Mouse (Mus musculus): Measurements from ENCODE around the gene Dcakd. TPM values are rescaled to one million over a fixed set of nuclear protein-coding genes. Genes with fewer than 3 reads are reported as not detected.

The Dcakd gene
- polyA plus RNA-seq, 1 experiment: 61.1 TPM

DNA sequence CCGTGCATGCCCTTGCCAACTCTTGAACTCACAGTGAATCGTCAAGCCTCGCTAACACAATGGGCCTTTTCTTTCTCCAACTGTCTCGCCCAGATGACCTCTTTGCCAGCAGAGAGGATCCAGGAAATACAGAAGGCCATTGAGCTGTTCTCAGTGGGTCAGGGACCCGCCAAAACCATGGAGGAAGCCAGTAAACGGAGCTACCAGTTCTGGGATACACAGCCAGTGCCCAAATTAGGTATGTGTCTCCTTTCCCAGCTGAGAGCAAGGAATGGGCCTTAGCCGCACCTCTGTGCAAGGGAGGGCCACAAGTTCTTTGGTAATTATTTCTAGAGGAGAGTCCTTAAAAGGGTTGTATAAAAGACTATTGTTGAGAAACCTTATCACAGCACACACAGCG is 18.2 kb upstream of the Dcakd start:
- DNase-seq (ENCODE audit: low read depth): no peak

DNA sequence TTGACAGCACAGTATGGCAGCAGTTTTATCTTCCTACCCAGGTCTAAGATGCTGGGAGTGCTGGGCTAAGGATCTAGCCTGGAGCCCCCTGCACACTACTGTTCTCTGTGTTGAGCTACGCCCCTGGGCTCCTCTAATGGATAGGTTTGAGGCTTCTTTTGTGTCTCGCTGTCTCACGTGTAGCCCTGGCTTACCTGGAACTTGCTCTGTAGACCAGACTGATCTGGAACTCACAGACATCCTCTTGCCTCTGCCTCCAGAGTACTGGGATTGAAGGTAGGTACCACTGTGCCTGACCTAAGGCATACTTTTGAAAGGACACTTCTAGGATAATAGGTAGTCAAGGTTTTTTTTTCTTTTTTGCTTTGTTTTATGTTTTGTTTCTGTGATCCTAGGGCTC is 15.8 kb upstream of the Dcakd start:
- no peak for DNase-seq (ENCODE audit: low read depth)

DNA sequence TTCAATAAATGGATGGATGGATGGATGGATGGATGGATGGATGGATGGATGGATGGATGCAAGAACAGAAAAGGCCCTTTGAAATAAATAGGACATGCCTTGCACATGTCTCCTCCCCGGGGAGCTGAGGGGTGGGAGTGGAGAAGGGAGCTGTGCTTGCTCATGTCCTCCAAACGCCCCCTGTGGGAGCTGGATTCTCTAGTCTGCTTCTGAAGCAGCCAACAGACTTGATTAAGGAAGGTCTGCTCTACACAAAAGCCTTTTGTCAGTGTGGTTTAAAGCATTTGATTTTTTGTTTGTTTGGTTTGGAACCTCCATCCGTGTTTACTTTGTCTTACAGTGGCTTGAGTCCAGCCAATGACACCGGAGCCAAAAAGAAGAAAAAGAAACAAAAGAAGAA is 14.7 kb upstream of the Dcakd start:
- no peak for DNase-seq (ENCODE audit: low read depth)

DNA sequence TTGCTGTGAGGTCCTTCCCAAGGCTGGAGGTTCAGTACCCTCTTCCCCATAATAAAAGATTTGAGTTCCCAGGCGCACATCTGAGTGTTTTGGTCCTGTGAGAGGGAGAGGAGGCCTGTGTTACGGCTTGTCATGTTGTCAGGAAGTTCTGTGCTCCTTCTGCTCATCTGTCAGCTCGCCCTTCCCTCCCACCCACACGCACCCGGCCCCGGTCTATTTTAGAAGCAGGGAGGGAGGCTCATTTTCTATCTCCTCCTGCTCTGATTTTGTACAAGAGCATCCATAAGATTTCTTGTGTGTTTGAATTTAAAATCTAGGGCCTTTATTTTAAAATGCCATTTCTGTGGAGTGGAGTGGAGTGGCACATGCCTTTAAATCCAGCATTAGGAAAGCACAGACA is 9.9 kb upstream of the Dcakd start:
- no peak for DNase-seq (ENCODE audit: low read depth)

DNA sequence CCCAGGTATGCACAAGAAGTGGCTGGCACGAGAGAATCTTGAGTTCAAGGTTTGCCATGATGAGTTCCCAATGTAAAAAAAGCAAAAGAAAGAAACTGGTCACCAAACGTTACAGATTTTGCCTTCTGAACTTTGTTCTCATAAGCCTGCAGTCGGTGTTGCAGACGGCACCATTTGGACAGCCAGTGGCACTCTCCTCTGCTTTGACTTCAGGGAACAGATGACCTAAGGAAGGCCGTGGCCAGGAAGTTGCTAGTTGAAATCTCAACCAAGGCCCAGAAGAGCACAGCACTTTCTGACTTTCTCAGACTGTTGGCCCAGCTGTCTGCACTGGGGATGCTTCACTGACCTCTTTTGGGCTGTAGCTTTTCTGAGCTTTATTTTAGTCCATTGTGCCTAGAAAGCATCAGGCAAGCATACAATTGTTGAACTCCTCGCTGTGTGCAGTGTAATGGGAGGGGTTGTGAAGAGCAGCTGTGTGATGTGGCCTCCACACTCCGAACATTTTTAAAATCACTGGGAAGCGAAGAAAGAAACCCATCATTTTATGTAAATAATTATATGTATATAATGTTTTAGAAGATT is 8.8 kb upstream of the Dcakd start:
- no peak for DNase-seq (ENCODE audit: low read depth)

DNA sequence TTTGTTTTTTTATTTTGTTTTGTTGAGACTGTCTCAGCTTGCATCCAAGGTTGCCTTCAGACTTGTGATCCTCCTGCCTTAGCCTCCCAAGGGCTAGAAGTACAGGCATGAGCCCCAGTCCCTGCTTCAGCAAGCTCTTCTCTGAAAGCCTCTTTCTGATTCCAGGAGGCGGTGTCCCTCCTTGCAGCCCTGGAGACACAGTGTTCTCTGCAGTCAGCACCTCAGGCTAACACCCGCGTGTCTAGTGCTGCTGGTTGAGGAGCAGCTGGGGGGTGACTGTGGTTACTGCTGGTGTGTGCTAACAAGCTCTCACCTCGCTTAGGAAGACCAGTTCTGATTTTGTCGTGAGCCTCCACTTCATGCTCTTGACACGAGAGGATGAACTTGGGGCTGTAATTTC is 6.9 kb upstream of the Dcakd start:
- no peak for DNase-seq (ENCODE audit: low read depth)

DNA sequence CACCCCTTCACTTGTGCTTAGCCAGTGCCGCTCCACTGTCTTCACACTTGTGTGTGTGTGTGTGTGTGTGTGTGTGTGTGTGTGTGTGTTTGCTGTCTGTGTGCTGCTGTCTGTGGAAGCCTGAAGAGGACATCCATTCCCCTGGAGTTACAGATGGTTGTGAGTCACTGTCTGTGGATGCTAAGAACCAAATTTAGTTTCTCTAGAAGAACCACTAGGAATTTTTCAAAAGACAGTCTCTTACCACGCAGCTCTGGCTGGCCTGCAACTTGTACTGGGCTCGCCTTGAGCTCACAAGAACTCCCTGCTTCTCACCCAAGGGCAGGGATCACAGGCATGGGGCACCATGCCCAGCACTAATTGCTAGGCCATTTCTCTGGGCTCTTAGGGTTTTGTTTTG is 4.9 kb upstream of the Dcakd start:
- DNase-seq (ENCODE audit: low read depth): no peak

DNA sequence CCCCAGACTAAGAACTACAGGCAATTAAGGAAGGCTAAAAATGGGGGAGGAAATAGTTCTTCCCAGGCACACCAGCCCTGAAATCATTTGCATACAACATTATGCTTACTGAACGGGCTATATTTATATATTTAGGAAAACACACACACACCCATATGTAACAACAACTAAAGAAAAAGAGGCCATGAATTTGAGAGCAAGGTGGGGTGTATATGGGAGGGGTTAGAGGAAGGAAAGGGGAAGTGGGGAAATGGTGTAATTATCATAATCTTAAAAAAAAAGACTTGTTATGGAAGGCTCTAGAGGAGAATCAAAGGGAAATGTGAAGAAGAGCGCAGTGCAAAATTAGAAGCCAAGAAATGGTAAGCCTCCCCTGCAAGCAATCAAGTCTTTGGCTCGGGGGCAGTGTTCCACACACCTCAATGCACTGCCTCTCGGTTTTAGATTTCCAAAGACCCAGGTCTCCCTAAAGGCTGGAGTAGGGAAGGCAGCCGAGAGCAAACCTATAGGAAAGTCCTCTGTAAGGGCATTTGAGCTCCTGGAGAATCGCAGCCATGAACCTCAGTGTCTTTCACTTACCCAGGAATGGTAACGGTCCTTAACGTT is 460 bp downstream of the Dcakd start:
- no peak for DNase-seq (ENCODE audit: low read depth)

DNA sequence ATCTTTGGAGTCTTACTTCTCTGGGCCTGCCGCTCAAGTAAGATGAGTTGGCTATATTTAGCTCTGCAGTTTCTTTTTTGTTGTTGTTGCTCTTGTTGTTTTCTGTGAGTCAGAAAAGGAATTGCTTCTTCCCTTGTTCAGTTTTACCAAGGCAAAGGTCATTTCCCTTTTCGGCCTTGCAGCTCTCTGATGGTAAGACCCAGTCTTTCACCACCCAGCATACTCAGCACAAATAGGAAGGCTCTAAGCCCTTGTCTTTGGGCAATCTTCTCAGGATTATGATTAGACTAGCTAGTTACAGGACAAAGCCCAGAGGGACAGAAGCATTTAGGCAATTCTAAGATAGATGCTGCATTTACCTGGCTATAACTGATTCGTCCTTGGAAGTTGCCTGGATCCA is 1.2 kb downstream of the Dcakd start:
- DNase-seq (ENCODE audit: low read depth): no peak

DNA sequence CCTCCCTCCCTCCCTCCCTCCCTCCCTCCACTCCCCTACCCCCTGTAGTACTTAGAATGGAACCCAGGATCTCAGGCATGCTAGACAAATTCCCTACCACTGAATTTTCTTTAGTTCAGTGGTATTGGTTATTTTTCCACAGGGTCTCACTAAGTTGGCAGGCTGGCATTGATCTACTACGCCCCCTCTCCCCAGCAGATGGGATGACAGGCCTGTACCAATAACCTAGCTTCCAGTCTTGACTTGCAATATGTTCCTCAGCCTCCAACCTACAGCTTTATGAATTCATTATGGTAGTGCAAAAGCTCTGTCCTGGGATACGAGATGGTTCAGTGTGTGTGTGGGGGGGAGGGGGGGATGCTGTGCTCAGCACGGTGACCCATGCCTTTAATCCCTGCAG is 4.2 kb downstream of the Dcakd start:
- no peak for DNase-seq (ENCODE audit: low read depth)

DNA sequence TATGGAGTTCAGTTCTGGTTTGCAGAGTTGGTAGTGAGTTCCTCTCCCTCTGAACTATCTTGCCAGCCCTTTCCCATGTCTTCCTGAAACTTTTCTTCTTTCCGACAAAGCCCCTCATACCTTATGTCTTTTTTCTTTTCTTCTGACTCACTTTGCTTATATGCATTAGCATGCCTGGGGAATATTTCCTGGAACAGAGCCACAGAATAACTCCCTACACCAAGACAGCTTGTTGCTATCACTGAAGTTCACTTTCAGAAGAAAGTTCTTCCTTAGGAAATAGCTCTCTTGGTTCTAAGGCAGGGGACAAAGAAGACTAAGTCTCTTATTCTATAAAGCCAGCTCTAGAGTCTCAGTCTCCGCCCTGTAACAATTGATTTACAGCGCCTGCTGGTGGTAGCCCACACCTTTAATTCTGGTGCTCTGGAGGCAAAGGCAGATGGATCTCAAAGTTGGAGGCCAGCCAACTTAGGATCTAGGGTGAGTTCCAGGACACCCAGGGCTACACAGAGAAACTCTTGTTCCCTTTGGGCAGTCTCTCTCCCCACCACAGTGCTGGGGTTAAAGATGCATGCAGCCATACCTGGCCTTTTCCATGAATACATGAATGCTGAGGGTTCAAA is 7.3 kb downstream of the Dcakd start:
- DNase-seq (ENCODE audit: low read depth): no peak

DNA sequence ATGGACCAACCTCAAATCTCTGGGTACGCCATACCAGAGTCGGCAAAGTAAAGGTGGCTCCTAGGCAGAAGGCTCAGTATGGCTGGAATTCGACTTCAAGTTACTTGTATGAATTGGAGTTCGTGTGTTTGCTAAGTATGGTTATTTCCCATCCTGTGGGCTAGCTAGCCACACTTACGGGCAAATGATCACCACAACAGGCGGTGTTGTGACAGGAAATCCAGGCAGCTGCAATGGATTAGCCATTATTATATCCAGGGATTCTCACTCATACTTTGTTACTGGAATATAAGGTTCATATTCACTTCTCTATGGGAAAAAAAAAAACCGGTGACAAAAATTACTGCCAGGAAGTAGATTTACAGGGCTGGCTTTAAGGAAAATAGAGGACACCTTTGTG is 8.8 kb downstream of the Dcakd start:
- DNase-seq (ENCODE audit: low read depth): no peak

DNA sequence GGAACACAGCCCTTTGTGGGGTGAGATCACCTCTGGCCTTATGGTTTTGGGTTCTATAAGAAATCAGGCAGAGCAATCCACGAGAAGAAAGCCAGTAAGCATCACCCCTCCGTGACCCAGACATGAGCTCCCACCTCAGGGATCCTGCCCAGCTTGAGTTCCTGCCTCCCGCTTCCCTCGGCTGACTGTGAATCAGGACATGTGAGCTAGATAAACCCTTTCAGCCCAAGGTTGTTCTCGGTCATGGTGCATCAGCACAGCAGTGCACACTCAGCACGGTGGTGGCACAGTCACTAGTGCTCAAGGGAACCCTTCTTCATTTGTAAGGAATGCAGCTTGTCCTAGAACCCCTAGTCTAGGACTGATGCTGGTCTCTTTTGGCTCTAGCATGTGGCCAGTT is 9.3 kb downstream of the Dcakd start:
- no peak for DNase-seq (ENCODE audit: low read depth)

DNA sequence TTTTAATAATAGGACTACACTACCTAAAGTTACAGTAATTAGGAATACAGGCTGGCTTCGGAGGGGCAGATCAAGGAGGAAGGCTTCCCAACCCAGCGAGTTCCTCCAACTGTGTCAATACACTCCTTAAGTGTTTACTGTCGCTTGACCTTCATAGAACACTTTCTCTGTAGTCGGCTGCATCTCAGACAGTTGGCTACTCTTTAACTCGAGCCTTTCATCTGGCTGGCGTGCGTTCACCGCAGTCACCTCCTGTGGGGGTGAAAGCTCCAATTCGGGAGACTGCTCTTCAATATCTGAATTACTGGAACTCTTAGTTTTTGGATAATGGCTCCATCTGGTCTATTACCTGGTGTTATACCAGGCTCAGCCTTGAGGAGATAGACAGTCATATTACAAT is 10.5 kb downstream of the Dcakd start:
- no peak for DNase-seq (ENCODE audit: low read depth)

DNA sequence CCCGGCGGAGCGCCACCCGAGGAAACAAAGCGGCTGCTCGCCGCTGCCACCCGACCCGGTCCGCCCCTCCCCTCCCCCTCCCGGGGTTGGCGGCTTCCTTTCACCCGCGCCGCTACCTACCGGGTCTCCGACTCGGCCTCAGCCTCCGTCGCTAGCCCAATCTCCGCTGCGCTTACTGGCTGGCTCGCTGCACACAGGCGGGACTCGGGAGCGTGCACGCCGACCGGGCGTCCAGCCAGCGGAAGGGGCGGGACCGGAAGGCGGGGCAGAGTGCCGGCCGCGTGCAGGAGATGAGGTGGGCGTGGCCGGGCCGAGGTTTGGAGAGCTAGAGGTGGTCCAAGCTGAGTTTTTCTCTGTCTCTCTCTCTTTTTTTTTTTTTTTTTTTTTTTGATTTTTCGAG is 11.2 kb downstream of the Dcakd start:
- DNase-seq (ENCODE audit: low read depth): no peak

DNA sequence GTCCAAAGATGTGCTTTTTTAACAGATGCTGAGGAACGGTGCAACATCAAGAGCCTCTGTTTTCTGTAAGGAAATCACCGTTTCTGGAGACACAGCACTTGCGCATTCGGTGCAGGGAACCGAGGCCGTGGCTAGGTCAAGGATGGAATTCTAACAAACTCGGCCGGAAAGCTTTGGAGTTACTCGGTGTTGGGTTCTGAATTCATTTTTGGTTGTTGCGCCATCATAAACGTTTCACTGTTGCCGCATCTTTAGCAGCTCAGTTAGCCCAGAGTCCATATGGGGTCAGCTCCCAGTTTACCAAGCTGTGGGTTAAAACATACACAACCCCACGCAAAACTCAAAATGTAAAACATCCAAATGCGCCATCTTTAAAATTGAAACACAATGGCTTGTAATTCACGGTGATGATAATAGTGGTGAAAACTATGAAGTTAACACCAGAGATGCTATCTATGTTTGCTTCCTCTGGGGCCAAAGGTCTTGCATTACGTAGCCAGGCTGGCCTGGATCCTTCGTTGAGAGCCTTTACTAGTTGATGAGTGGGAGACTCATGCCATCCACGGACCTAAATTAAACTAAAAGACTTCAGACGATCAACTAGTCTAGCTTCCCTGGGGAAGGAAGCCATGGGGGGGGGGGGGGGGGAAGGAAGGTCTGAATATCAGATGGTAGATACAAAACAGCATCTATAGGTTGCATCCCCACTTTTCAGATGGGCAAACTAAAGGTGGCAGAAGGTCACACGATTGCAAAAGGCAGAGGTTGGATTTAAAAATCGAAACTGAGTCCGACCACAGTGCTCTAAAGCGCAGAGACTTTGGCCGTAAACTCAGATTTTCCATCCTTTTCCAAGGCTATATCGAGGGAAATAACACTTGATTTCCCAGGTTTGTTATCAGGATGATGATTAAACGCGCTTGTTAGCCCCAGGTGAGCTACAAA is 12.0 kb downstream of the Dcakd start:
- no peak for DNase-seq (ENCODE audit: low read depth)

DNA sequence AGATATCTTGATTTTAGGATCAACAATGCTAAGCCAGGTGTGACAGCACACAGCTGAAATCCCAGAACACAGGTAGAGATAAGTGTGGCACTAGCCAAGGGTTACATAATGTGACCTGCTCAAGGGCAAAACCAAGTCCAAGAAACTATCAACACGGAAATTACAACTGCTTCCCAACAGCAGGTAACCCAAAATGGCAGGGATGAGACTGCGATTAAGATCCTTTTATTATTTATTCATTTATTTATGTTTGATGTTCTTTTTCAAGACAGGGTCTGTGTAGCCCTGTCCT is 17.0 kb downstream of the Dcakd start:
- DNase-seq (ENCODE audit: low read depth): no peak

DNA sequence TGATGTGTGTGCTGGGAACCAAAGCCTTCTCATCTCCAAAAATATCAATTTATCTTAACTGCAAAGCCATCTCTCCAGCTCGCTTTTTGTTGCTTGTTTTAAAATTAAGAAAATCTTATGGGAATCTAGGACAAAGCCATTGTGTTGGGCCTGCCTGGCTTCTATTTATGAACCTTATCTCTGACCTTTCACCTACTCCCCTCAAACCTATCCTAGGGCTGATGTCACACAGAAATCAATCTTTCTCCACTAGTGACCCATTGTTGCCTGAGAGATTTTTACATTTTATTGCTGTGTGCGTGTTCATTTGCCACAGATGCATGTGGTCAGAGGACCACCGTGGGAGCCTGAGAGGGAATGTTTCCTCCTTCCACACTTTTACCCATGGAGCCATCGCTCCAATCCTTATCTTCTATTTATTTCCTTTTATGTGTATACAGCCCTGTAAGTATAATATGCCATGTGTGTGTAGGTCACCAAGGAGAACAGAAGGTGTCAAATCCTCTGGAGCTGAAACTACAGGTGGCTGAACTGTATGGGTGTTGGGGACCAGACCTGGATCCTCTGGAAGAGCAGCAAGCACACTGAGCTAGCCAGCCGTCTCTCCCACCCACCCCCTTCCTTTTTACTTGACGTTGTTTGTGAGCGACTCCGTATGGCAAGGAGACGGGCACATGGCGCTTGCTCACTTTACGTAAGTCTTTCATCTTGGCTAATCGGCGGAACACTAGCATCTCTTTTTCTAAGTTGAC is 17.5 kb downstream of the Dcakd start:
- DNase-seq (ENCODE audit: low read depth): no peak

DNA sequence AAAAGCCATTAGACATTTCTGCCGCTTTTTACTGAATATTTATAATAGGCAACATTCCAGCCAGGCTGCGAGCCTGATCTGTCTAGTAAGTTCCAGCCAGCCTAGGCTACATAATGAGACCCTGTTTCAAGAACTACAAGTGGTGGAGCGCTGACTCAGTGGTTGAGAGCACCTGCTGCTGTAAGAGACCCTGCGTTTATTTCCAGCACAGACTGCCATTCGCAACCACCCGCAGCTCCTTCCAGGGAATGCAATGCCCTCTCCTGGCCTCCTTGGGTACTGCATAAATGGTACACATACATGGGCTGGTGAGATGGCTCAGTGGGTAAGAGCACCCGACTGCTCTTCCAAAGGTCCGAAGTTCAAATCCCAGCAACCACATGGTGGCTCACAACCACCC is 18.9 kb downstream of the Dcakd start:
- no peak for DNase-seq (ENCODE audit: low read depth)

DNA sequence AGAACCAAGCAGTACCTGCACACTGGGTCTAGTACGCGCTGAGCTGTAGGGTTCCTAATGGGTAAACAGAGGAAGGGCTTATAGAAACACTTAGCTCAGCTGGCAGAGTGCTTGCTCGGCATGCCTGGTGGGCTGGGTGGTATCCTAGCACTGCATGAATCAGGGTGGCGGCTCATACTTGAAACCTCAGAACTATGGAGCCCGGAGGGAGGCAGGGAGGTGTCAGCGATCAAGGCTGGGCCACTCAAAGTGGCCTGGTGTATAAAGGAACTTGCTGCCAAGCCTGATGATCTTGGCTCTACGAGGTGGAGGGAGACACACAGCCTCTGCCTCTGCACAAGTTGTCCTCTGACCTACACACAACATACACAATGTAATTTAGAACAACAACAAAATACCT is 19.6 kb downstream of the Dcakd start:
- no peak for DNase-seq (ENCODE audit: low read depth)

DNA sequence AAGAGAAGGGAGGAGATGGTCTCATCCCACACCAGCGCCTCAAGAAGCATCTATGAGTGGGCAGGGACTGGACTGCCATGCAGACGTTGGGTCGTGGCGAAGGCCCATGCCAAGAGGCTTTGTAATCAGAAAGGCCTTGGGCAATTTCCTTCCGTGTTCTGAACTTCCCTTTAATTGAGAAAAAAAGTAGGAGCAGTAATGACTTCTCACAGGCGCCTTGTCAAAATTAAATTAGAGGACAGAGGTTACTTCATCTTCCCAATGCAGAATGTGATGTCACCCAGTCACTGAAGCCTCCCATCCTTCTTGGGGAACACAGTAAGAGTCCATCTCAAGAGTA is 21.2 kb downstream of the Dcakd start:
- DNase-seq (ENCODE audit: low read depth): no peak

DNA sequence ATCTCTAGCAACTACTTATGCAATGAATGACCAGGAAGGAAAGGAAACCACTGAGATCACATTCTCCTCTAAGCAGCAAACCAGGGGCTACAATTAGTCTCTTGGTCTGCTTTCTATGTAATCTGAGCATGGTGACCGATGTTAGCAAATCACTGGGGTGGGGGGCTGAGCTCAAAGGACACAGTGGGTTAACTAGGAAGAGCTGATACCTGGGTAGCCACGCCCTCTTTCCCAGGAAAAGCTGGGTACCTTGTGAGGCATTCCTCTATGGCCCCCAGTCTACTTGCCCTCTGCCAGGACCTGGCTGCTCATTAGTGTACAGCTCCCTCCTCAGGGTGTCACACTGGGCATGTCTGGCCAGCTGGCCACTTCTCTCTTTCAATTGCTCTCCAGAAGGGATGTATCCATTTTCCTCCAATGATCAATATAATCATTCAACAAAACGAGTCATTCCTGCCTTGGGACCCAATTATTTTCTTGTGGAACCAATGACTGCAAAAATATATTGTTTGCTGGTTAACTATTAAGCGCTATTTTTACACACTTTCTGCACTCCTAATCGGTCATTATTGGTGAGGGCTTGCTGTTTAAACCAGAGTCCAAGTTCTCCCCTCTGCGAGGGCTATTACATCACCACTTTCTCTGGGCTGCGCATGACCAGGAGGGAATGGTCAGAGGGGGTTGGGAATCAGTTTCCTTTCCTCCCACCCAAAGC is 21.7 kb downstream of the Dcakd start:
- DNase-seq (ENCODE audit: low read depth): no peak
